Mouse (Mus musculus) spleen, adult 2 months (tissue): ENCODE measurements around the gene Fgfr4.

ENCODE experiments used
- CTCF ChIP-seq: fragments of 200-500 bp; IDR thresholded peaks from 2 replicates; pipeline ENCODE4 v1.5.1; 2011; ENCODE audit warnings: mild to moderate bottlenecking, inconsistent platforms; ENCODE audit not compliant: insufficient read depth, insufficient read length, insufficient replicate concordance; ENCODE audit errors: extremely low read depth
- POLR2A ChIP-seq: fragments of 200-500 bp; IDR thresholded peaks from 2 replicates; pipeline ENCODE4 v1.6.1; 2011; ENCODE audit warnings: low read depth, low read length, inconsistent platforms

DNA sequence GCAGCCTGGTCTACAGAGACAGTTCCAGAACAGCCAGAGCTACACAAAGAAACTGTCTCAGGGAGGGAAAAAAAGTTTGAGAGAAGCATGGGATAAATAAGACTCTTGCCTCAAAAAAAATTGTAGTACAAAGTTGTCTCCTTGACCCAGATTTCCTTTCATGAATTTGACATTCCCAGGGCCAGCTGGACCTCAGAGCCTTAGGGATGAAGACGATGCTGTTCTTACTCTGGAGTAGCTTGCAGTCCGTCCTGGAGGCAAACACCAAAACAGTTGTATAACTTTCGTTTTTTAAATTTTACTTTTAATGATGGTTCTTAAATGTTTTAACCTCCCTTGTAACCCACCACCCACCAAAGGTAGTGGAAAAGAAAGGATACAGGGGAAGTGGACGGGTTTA, 45.3 kb upstream of the Fgfr4 start:
- TF ChIP-seq CTCF = no peak
- TF ChIP-seq POLR2A = no peak
